Mouse (Mus musculus): ENCODE results near the gene Manbal. TPM values are rescaled to one million over a fixed set of nuclear protein-coding genes. Genes with fewer than 3 reads are reported as not detected.
"Not testable (repeated sequence)": the region's sequence is repeated elsewhere in the genome, so short reads cannot be mapped to it uniquely, and the experiment has no call there.

Manbal gene
- polyA plus RNA-seq, 1 experiment from 2014 or later = 85.8 TPM

GRCm38 (mm10) chr2:157375051-157375450 is 7.7 kb downstream of the Manbal start:
- no peaks in the 10 kb centered on the region; the same call in 1 of the 2 replicates for H3K27me3 ChIP-seq (ENCODE audit: insufficient read depth, poor library complexity, severe bottlenecking)
- DNase-seq (ENCODE audit: low spot score) = no peak

GRCm38 (mm10) chr2:157375794-157376757 is 8.7 kb downstream of the Manbal start:
- DNase-seq (ENCODE audit: low spot score) = peak; percentile 36

More at GRCm38 (mm10) chr2:157375051-157375450, 7.7 kb downstream of the Manbal start:
- Histone ChIP-seq H3K9me3 (no peaks in the 10 kb centered on the region), H3K4me1 (replicated peaks) (peaks cover 28% of the 10 kb centered on the region), H3K36me3 (peaks cover 49% of the 10 kb centered on the region), H3K27ac (no peak overlapping the region), H3K4me3 (no peak overlapping the region)
- 60% methylated on average over 8 of the region's 8 CpGs for WGBS

GRCm38 (mm10) chr2:157376995-157377394 is 9.6 kb downstream of the Manbal start:
- 41% methylated on average over 3 of the region's 3 CpGs for WGBS
- Histone ChIP-seq H3K27me3 (ENCODE audit: insufficient read depth, poor library complexity, severe bottlenecking) (no peaks in the 10 kb centered on the region; the same call in 1 of the 2 replicates), H3K27ac (no peak overlapping the region)

More at GRCm38 (mm10) chr2:157375794-157376757, 8.7 kb downstream of the Manbal start:
- H3K27me3 ChIP-seq (ENCODE audit: insufficient read depth, poor library complexity, severe bottlenecking) = no peaks in the 10 kb centered on the region; the same call in 1 of the 2 replicates
- peak overlapping the region; percentile 32 for H3K4me3 ChIP-seq
- H3K9me3 ChIP-seq = no peaks in the 10 kb centered on the region
- 16% methylated on average over 14 of the region's 14 CpGs for WGBS
- peak overlapping the region; percentile 73 for H3K27ac ChIP-seq
- H3K4me1 ChIP-seq (replicated peaks) = peaks cover 28% of the 10 kb centered on the region
- peaks cover 48% of the 10 kb centered on the region for H3K36me3 ChIP-seq

GRCm38 (mm10) chr2:157384836-157385235 is 17.4 kb downstream of the Manbal start:
- WGBS = 85% methylated on average over 4 of the region's 4 CpGs
- no peak overlapping the region for H3K27ac ChIP-seq
- DNase-seq (ENCODE audit: low spot score) = no peak
- H3K36me3 ChIP-seq = peaks cover 77% of the 10 kb centered on the region
- H3K27me3 ChIP-seq (ENCODE audit: insufficient read depth, poor library complexity, severe bottlenecking) = no peaks in the 10 kb centered on the region
- H3K4me1 ChIP-seq (replicated peaks) = peaks cover 16% of the 10 kb centered on the region; the same call in 1 of the 2 replicates
- no peak overlapping the region for H3K4me3 ChIP-seq
- 0 out of 2 replicates have a peak, but pooled peaks cover 3% of the 10 kb centered on the region for H3K9me3 ChIP-seq

More at GRCm38 (mm10) chr2:157376995-157377394, 9.6 kb downstream of the Manbal start:
- Histone ChIP-seq H3K36me3 (peaks cover 52% of the 10 kb centered on the region), H3K4me1 (replicated peaks) (peaks cover 28% of the 10 kb centered on the region), H3K9me3 (no peaks in the 10 kb centered on the region), H3K4me3 (no peak overlapping the region)
- no peak for DNase-seq (ENCODE audit: low spot score)

- not testable (repeated sequence) for H3K9me3 ChIP-seq; H3K27ac ChIP-seq; H3K4me1 ChIP-seq (replicated peaks); DNase-seq (ENCODE audit: low spot score); H3K27me3 ChIP-seq (ENCODE audit: insufficient read depth, poor library complexity, severe bottlenecking); H3K4me3 ChIP-seq
- peaks cover 74% of the 10 kb centered on the region for H3K36me3 ChIP-seq
- WGBS = 95% methylated on average over 14 of the region's 14 CpGs
Observed at GRCm38 (mm10) chr2:157388901-157389590, 21.7 kb downstream of the Manbal start.

- H3K9me3 ChIP-seq = 0 out of 2 replicates have a peak, but pooled peaks cover 3% of the 10 kb centered on the region
- H3K4me3 ChIP-seq = no peak overlapping the region
- H3K27ac ChIP-seq = no peak overlapping the region
- peaks cover 3% of the 10 kb centered on the region; the same call in 1 of the 2 replicates for H3K4me1 ChIP-seq (replicated peaks)
- H3K36me3 ChIP-seq = peaks cover 69% of the 10 kb centered on the region
- WGBS = 88% methylated on average over 7 of the region's 7 CpGs
- no peak for DNase-seq (ENCODE audit: low spot score)
- H3K27me3 ChIP-seq (ENCODE audit: insufficient read depth, poor library complexity, severe bottlenecking) = no peaks in the 10 kb centered on the region
Observed at GRCm38 (mm10) chr2:157389591-157389921, 22.2 kb downstream of the Manbal start.

- WGBS = 99% methylated on average over 2 of the region's 2 CpGs
- DNase-seq (ENCODE audit: low spot score) = no peak
- Histone ChIP-seq H3K36me3 (peaks cover 81% of the 10 kb centered on the region), H3K27ac (no peak overlapping the region), H3K4me1 (replicated peaks) (peaks cover 25% of the 10 kb centered on the region), H3K4me3 (no peak overlapping the region), H3K27me3 (ENCODE audit: insufficient read depth, poor library complexity, severe bottlenecking) (no peaks in the 10 kb centered on the region), H3K9me3 (0 out of 2 replicates have a peak, but pooled peaks cover 3% of the 10 kb centered on the region)
Observed at GRCm38 (mm10) chr2:157392331-157392730, 24.9 kb downstream of the Manbal start.

- DNase-seq (ENCODE audit: low spot score) = no peak
- H3K27me3 ChIP-seq (ENCODE audit: insufficient read depth, poor library complexity, severe bottlenecking) = no peaks in the 10 kb centered on the region
- no peak overlapping the region for H3K27ac ChIP-seq
- peaks cover 25% of the 10 kb centered on the region for H3K4me1 ChIP-seq (replicated peaks)
- peaks cover 81% of the 10 kb centered on the region for H3K36me3 ChIP-seq
- peaks cover 6% of the 10 kb centered on the region for H3K9me3 ChIP-seq
- H3K4me3 ChIP-seq = no peak overlapping the region
- whole genome bisulfite sequencing = 94% methylated on average over 4 of the region's 4 CpGs
Observed at GRCm38 (mm10) chr2:157393549-157393948, 26.2 kb downstream of the Manbal start.

GRCm38 (mm10) chr2:157394868-157395267 is 27.5 kb downstream of the Manbal start:
- Histone ChIP-seq H3K9me3 (peaks cover 7% of the 10 kb centered on the region), H3K27ac (no peak overlapping the region), H3K4me3 (no peak overlapping the region), H3K27me3 (ENCODE audit: insufficient read depth, poor library complexity, severe bottlenecking) (no peaks in the 10 kb centered on the region), H3K4me1 (replicated peaks) (peaks cover 25% of the 10 kb centered on the region), H3K36me3 (peaks cover 73% of the 10 kb centered on the region)
- DNase-seq (ENCODE audit: low spot score) = no peak
- WGBS = 65% methylated on average over 6 of the region's 6 CpGs

GRCm38 (mm10) chr2:157395371-157395770 is 28.0 kb downstream of the Manbal start:
- 74% methylated on average over 5 of the region's 5 CpGs for WGBS
- H3K4me3 ChIP-seq = no peak overlapping the region
- peaks cover 70% of the 10 kb centered on the region for H3K36me3 ChIP-seq
- peaks cover 7% of the 10 kb centered on the region for H3K9me3 ChIP-seq
- peaks cover 25% of the 10 kb centered on the region for H3K4me1 ChIP-seq (replicated peaks)
- no peak for DNase-seq (ENCODE audit: low spot score)
- no peaks in the 10 kb centered on the region for H3K27me3 ChIP-seq (ENCODE audit: insufficient read depth, poor library complexity, severe bottlenecking)
- H3K27ac ChIP-seq = peak overlapping the region; percentile 36

- Histone ChIP-seq H3K27ac (peak overlapping the region; percentile 36), H3K9me3 (peaks cover 7% of the 10 kb centered on the region), H3K27me3 (ENCODE audit: insufficient read depth, poor library complexity, severe bottlenecking) (no peaks in the 10 kb centered on the region), H3K36me3 (peaks cover 68% of the 10 kb centered on the region), H3K4me1 (replicated peaks) (peaks cover 25% of the 10 kb centered on the region), H3K4me3 (no peak overlapping the region)
- 43% methylated on average over 13 of the region's 13 CpGs for WGBS
- no peak for DNase-seq (ENCODE audit: low spot score)
Observed at GRCm38 (mm10) chr2:157395960-157396359, 28.6 kb downstream of the Manbal start.

- 86% methylated on average over 4 of the region's 4 CpGs for WGBS
- H3K36me3 ChIP-seq = peaks cover 55% of the 10 kb centered on the region
- peaks cover 25% of the 10 kb centered on the region for H3K4me1 ChIP-seq (replicated peaks)
- H3K27ac ChIP-seq = no peak overlapping the region
- DNase-seq (ENCODE audit: low spot score) = no peak
- peaks cover 7% of the 10 kb centered on the region for H3K9me3 ChIP-seq
- no peaks in the 10 kb centered on the region for H3K27me3 ChIP-seq (ENCODE audit: insufficient read depth, poor library complexity, severe bottlenecking)
- no peak overlapping the region for H3K4me3 ChIP-seq
Observed at GRCm38 (mm10) chr2:157397376-157397775, 30.0 kb downstream of the Manbal start.
